Comparison of ENCODE assay signal across 8 mouse cellular contexts in the genomic region with DNA sequence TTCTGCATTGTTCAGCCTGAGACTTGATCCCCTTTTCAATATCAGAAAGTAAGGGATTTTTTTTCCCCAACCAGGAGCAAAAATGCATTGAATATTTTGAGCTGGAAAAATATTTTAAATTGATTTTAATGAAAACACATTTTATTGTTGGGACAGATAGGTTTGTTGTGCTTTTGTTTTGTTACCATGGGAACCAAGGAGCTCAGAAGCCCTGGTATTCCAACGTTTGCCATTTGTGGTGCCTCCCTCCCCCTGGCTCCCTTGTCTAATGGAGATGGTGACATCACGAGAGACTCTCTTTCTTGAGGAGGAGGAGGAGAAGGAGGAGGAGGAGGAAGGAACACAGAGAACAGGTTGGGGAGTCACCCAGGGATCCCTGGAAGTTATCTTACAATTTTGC.
DNase-seq lines count a peak whose midpoint lies in the region; ATAC-seq and TF ChIP-seq lines count a peak whose summit lies in the region.

No protein-coding gene starts in this region.

- no peak for DNase-seq in kidney, adult 2 months
- no peak for DNase-seq in kidney, postnatal 14 days
- no peak for DNase-seq in cerebellum, adult 2 months
- DNase-seq in kidney, postnatal 10 days, result no peak

- 30% methylated on average over 2 of the region's 2 CpGs for WGBS in kidney, adult 2 months
- WGBS in hindbrain, embryonic 12.5 days, result 28% methylated on average over 2 of the region's 2 CpGs
- WGBS in midbrain, embryonic 13.5 days, result 2% methylated on average over 2 of the region's 2 CpGs
- WGBS in cerebellum, adult 2 months, result 51% methylated on average over 2 of the region's 2 CpGs

- no peak for TF ChIP-seq CTCF in kidney, adult 2 months (conservative IDR thresholded peaks at IDR 0.05; ENCODE audit: insufficient read depth, insufficient read length, low read depth, low read length)
- no peak for TF ChIP-seq CTCF in cerebellum, adult 2 months (IDR thresholded peaks at IDR 0.05; ENCODE audit: borderline replicate concordance, insufficient read depth, low read depth, low read length)

- no peak overlapping the region for H3K9ac ChIP-seq in hindbrain, embryonic 12.5 days
- no peak overlapping the region for H3K9ac ChIP-seq in midbrain, embryonic 13.5 days (replicated peaks)

- H3K27me3 ChIP-seq in kidney, adult 2 months (replicated peaks; ENCODE audit: control insufficient read depth, insufficient read depth, low read length), result no peaks in the 10 kb centered on the region
- no peaks in the 10 kb centered on the region for H3K27me3 ChIP-seq in hindbrain, embryonic 12.5 days
- no peaks in the 10 kb centered on the region for H3K27me3 ChIP-seq in midbrain, embryonic 13.5 days
- H3K27me3 ChIP-seq in cerebellum, adult 2 months (ENCODE audit: control insufficient read depth, insufficient read depth, low read length), result no peaks in the 10 kb centered on the region

- peaks cover 5% of the 10 kb centered on the region; the same call in 1 of the 2 replicates for H3K36me3 ChIP-seq in kidney, adult 2 months (ENCODE audit: control insufficient read depth, insufficient read depth, low read length)
- peaks cover 13% of the 10 kb centered on the region; the same call in 1 of the 2 replicates for H3K36me3 ChIP-seq in hindbrain, embryonic 12.5 days
- peaks cover 5% of the 10 kb centered on the region for H3K36me3 ChIP-seq in midbrain, embryonic 13.5 days

- peaks cover 9% of the 10 kb centered on the region for H3K4me1 ChIP-seq in kidney, adult 2 months (ENCODE audit: control insufficient read depth, insufficient read depth, low read length)
- H3K4me1 ChIP-seq in brown adipose tissue, adult 24 weeks (ENCODE audit: control insufficient read depth, insufficient read depth, insufficient read length, low read length), result peaks cover 28% of the 10 kb centered on the region
- peaks cover 34% of the 10 kb centered on the region for H3K4me1 ChIP-seq in hindbrain, embryonic 12.5 days
- peaks cover 43% of the 10 kb centered on the region for H3K4me1 ChIP-seq in midbrain, embryonic 13.5 days (replicated peaks)
- 0 out of 2 replicates have a peak, but pooled peaks cover 2% of the 10 kb centered on the region for H3K4me1 ChIP-seq in cerebellum, adult 2 months (ENCODE audit: control insufficient read depth, insufficient read depth, low read length)

- no peak for TF ChIP-seq POLR2A in kidney, adult 2 months (IDR thresholded peaks at IDR 0.05; ENCODE audit: low read depth, low read length)
- no peak for TF ChIP-seq POLR2A in cerebellum, adult 2 months (IDR thresholded peaks at IDR 0.05; ENCODE audit: borderline replicate concordance, insufficient read depth, low read length)

- no peak overlapping the region for H3K4me3 ChIP-seq in kidney, adult 2 months (ENCODE audit: insufficient read depth, low read depth, low read length)
- no peak overlapping the region for H3K4me3 ChIP-seq in brown adipose tissue, adult 24 weeks (ENCODE audit: insufficient read depth, low read depth, low read length)
- H3K4me3 ChIP-seq in hindbrain, embryonic 12.5 days, result no peak overlapping the region
- H3K4me3 ChIP-seq in midbrain, embryonic 13.5 days (replicated peaks), result no peak overlapping the region
- H3K4me3 ChIP-seq in cerebellum, adult 2 months (replicated peaks; ENCODE audit: insufficient read depth, low read depth, low read length), result no peak overlapping the region

- H3K4me2 ChIP-seq in hindbrain, embryonic 12.5 days (replicated peaks), result no peak overlapping the region
- H3K4me2 ChIP-seq in midbrain, embryonic 13.5 days (replicated peaks), result no peak overlapping the region

- peak overlapping the region; percentile 92 for H3K27ac ChIP-seq in kidney, adult 2 months (ENCODE audit: insufficient read depth, low read depth, low read length)
- H3K27ac ChIP-seq in brown adipose tissue, adult 24 weeks (replicated peaks; ENCODE audit: low read depth, low read length), result peak overlapping the region; percentile 91
- peak overlapping the region; percentile 72; the same call in 1 of the 2 replicates for H3K27ac ChIP-seq in hindbrain, embryonic 12.5 days
- peak overlapping the region; percentile 84 for H3K27ac ChIP-seq in midbrain, embryonic 13.5 days
- H3K27ac ChIP-seq in cerebellum, adult 2 months (ENCODE audit: insufficient read depth, low read length), result no peak overlapping the region

- ATAC-seq in hindbrain, embryonic 12.5 days (ENCODE audit: low FRiP score), result no peak
- ATAC-seq in midbrain, embryonic 13.5 days, result no peak
- no peak for ATAC-seq in cerebellum, adult (ENCODE audit: insufficient number of reproducible peaks, low FRiP score, low TSS enrichment)

- H3K9me3 ChIP-seq in hindbrain, embryonic 12.5 days (replicated peaks), result no peaks in the 10 kb centered on the region
- no peaks in the 10 kb centered on the region for H3K9me3 ChIP-seq in midbrain, embryonic 13.5 days
